In genomic region chr3:84646331-84646845, GRCm38 (mm10) we compare ENCODE assay signal across 16 mouse cellular contexts. TPM values are rescaled to one million over a fixed set of nuclear protein-coding genes. Genes with fewer than 3 reads are reported as not detected.
DNase-seq lines count a peak whose midpoint lies in the region; ATAC-seq and TF ChIP-seq lines count a peak whose summit lies in the region.
"Had no signal": no experiment of that assay in that cellular context is flagged by ENCODE, and none has a peak within 500 bp of the region (broad histone marks: within the 10 kb centered on the region; RNA-seq: fewer than 3 reads in every experiment).

No protein-coding gene starts in this region.

- ATAC-seq in liver, embryonic 11.5 days (replicated peaks; ENCODE audit: low FRiP score), result no peak
- no peak for ATAC-seq in stomach, embryonic 15.5 days (ENCODE audit: insufficient read depth, low FRiP score, low read depth)
- no peak for ATAC-seq in heart, embryonic 11.5 days (replicated peaks; ENCODE audit: insufficient number of reproducible peaks, low FRiP score, low TSS enrichment)
- ATAC-seq: forebrain, postnatal 0 days had no signal

- peak; percentile 90 for DNase-seq in liver, adult 2 months (ENCODE audit: extremely low read depth, low read depth, low spot score)
- no peak for DNase-seq in liver, embryonic 11.5 days (ENCODE audit: low spot score)
- peak; percentile 35 for DNase-seq in Muller cell, postnatal 12 days (ENCODE audit: inconsistent ontology term)
- DNase-seq in adrenal gland, postnatal 14 days, result peak; percentile 71
- DNase-seq in forebrain, embryonic 10.5 days (ENCODE audit: extremely low spot score, low spot score), result no peak
- DNase-seq: forebrain, postnatal 0 days; heart, postnatal 14 days; retina, postnatal 1 day had no signal

- H3K4me3 ChIP-seq in liver, adult 2 months (ENCODE audit: insufficient read depth, low read depth, low read length), result no peak overlapping the region
- no peak overlapping the region for H3K4me3 ChIP-seq in liver, embryonic 11.5 days (ENCODE audit: low read depth, low read length)
- no peak overlapping the region for H3K4me3 ChIP-seq in stomach, embryonic 15.5 days (replicated peaks)
- H3K4me3 ChIP-seq in forebrain, embryonic 10.5 days, result no peak overlapping the region
- no peak overlapping the region for H3K4me3 ChIP-seq in heart, embryonic 11.5 days (ENCODE audit: low read depth, low read length)

- H3K36me3 ChIP-seq in liver, adult 2 months (ENCODE audit: control insufficient read depth, insufficient read depth, low read length), result no peaks in the 10 kb centered on the region
- H3K36me3 ChIP-seq in liver, embryonic 11.5 days (ENCODE audit: control insufficient read depth, insufficient read depth, low read length), result no peaks in the 10 kb centered on the region
- H3K36me3 ChIP-seq in stomach, embryonic 15.5 days, result no peaks in the 10 kb centered on the region
- no peaks in the 10 kb centered on the region for H3K36me3 ChIP-seq in forebrain, embryonic 10.5 days (replicated peaks)
- H3K36me3 ChIP-seq in heart, embryonic 11.5 days (ENCODE audit: control insufficient read depth, insufficient read depth, low read length), result no peaks in the 10 kb centered on the region
- H3K36me3 ChIP-seq: G1E had no signal

- no peak overlapping the region for H3K9ac ChIP-seq in liver, adult 2 months (ENCODE audit: low read depth, low read length)
- no peak overlapping the region for H3K9ac ChIP-seq in liver, embryonic 11.5 days (ENCODE audit: low read depth, low read length)
- no peak overlapping the region for H3K9ac ChIP-seq in stomach, embryonic 15.5 days
- no peak overlapping the region for H3K9ac ChIP-seq in heart, embryonic 11.5 days (ENCODE audit: low read depth, low read length)
- H3K9ac ChIP-seq: forebrain, postnatal 0 days; liver, embryonic 14.5 days had no signal

- TF ChIP-seq POLR2A in liver, adult 2 months (IDR thresholded peaks at IDR 0.05; ENCODE audit: extremely low read depth, insufficient read depth, low read length), result no peak

- TF ChIP-seq CTCF in liver, adult 2 months (IDR thresholded peaks at IDR 0.05; ENCODE audit: low read depth, low read length), result no peak

- 26% methylated on average over 8 of the region's 8 CpGs for WGBS in liver, adult 2 months
- 75% methylated on average over 8 of the region's 8 CpGs for WGBS in liver, embryonic 11.5 days
- WGBS in stomach, embryonic 15.5 days, result 78% methylated on average over 8 of the region's 8 CpGs
- WGBS in forebrain, embryonic 10.5 days, result 90% methylated on average over 8 of the region's 8 CpGs
- 81% methylated on average over 8 of the region's 8 CpGs for WGBS in heart, embryonic 11.5 days (ENCODE audit: insufficient replicate concordance)

- peaks cover 20% of the 10 kb centered on the region for H3K4me1 ChIP-seq in liver, adult 2 months (ENCODE audit: control insufficient read depth, insufficient read depth, low read length)
- no peaks in the 10 kb centered on the region for H3K4me1 ChIP-seq in liver, embryonic 11.5 days (replicated peaks; ENCODE audit: control insufficient read depth, insufficient read depth, low read length)
- no peaks in the 10 kb centered on the region for H3K4me1 ChIP-seq in stomach, embryonic 15.5 days
- H3K4me1 ChIP-seq in forebrain, embryonic 10.5 days, result peaks cover 7% of the 10 kb centered on the region
- H3K4me1 ChIP-seq in heart, embryonic 11.5 days (ENCODE audit: control insufficient read depth, insufficient read depth, low read length), result 0 out of 2 replicates have a peak, but pooled peaks cover 3% of the 10 kb centered on the region

- H3K79me2 ChIP-seq in liver, adult 2 months (ENCODE audit: control insufficient read depth, insufficient read depth, low read length), result no peaks in the 10 kb centered on the region

- H3K27me3 ChIP-seq in liver, adult 2 months (ENCODE audit: control insufficient read depth, insufficient read depth, low read length), result no peaks in the 10 kb centered on the region
- no peaks in the 10 kb centered on the region for H3K27me3 ChIP-seq in liver, embryonic 11.5 days (replicated peaks; ENCODE audit: control insufficient read depth, insufficient read depth, low read length)
- H3K27me3 ChIP-seq in stomach, embryonic 15.5 days (replicated peaks), result no peaks in the 10 kb centered on the region
- H3K27me3 ChIP-seq in forebrain, embryonic 10.5 days (ENCODE audit: poor library complexity, severe bottlenecking), result no peaks in the 10 kb centered on the region
- no peaks in the 10 kb centered on the region for H3K27me3 ChIP-seq in heart, embryonic 11.5 days (ENCODE audit: control insufficient read depth, insufficient read depth, low read length)

- no peak overlapping the region for H3K4me2 ChIP-seq in liver, embryonic 11.5 days
- H3K4me2 ChIP-seq in stomach, embryonic 15.5 days, result no peak overlapping the region
- H3K4me2 ChIP-seq in heart, embryonic 11.5 days, result no peak overlapping the region

- H3K27ac ChIP-seq in liver, adult 2 months (replicated peaks; ENCODE audit: insufficient read depth, low read depth, low read length), result peak overlapping the region; percentile 60
- no peak overlapping the region for H3K27ac ChIP-seq in liver, embryonic 11.5 days (ENCODE audit: low read depth, low read length)
- H3K27ac ChIP-seq in stomach, embryonic 15.5 days, result peak overlapping the region; percentile 76
- H3K27ac ChIP-seq in forebrain, embryonic 10.5 days, result no peak overlapping the region
- no peak overlapping the region for H3K27ac ChIP-seq in heart, embryonic 11.5 days (ENCODE audit: low read depth, low read length)
- H3K27ac ChIP-seq: liver, embryonic 14.5 days had no signal

- no peaks in the 10 kb centered on the region for H3K9me3 ChIP-seq in liver, embryonic 11.5 days (ENCODE audit: control insufficient read depth, low read length)
- no peaks in the 10 kb centered on the region for H3K9me3 ChIP-seq in stomach, embryonic 15.5 days
- peaks cover 3% of the 10 kb centered on the region; the same call in 1 of the 2 replicates for H3K9me3 ChIP-seq in forebrain, embryonic 10.5 days
- no peaks in the 10 kb centered on the region for H3K9me3 ChIP-seq in heart, embryonic 11.5 days (replicated peaks; ENCODE audit: control insufficient read depth, low read length)

RNA-seq across cellular contexts. Expression of gene Tmem154, which starts 19.6 kb away (rescaled TPM):
- total RNA-seq in liver, adult 2 months (2014; rRNA removed), result 0.09 and 0.94 TPM in 2 replicates
- polyA plus RNA-seq in liver, adult 2 months (2012; rRNA removed), result 0.09 and 0.17 TPM in 2 replicates
- 0.60 and 0.89 TPM in 2 replicates for polyA plus RNA-seq in liver, embryonic 11.5 days (2014; fragmentation: Nextera tagmentation; extraction: Ambion mirVana)
- 4.0 and 4.6 TPM in 2 replicates for total RNA-seq in adrenal gland, postnatal 14 days (2021)
- polyA plus RNA-seq in stomach, embryonic 15.5 days (2015; fragmentation: Nextera tagmentation; extraction: Ambion mirVana), result 4.5 and 7.6 TPM in 2 replicates
- polyA plus RNA-seq in forebrain, embryonic 10.5 days (2016; fragmentation: Nextera tagmentation; extraction: Ambion mirVana), result 0.18 and 0.27 TPM in 2 replicates
- polyA plus RNA-seq in heart, embryonic 11.5 days (2014; fragmentation: Nextera tagmentation; extraction: Ambion mirVana), result 0.44 and 0.49 TPM in 2 replicates
- total RNA-seq: midbrain, postnatal 0 days had no signal

RNA-seq across cellular contexts. Expression of gene Tigd4, which starts 53.0 kb away (rescaled TPM):
- not detected in 2 replicates for total RNA-seq in liver, adult 2 months (2014; rRNA removed)
- polyA plus RNA-seq in liver, adult 2 months (2012; rRNA removed), result not detected in 2 replicates
- not detected in 2 replicates for polyA plus RNA-seq in liver, embryonic 11.5 days (2014; fragmentation: Nextera tagmentation; extraction: Ambion mirVana)
- total RNA-seq in adrenal gland, postnatal 14 days (2021), result 0.11 TPM in 1 of 2 replicates, not detected in the other
- 0.06 and 0.21 TPM in 2 replicates for polyA plus RNA-seq in stomach, embryonic 15.5 days (2015; fragmentation: Nextera tagmentation; extraction: Ambion mirVana)
- 0.06 TPM in 1 of 2 replicates, not detected in the other for polyA plus RNA-seq in forebrain, embryonic 10.5 days (2016; fragmentation: Nextera tagmentation; extraction: Ambion mirVana)
- polyA plus RNA-seq in heart, embryonic 11.5 days (2014; fragmentation: Nextera tagmentation; extraction: Ambion mirVana), result not detected in 2 replicates
- total RNA-seq: forebrain, postnatal 0 days; midbrain, postnatal 0 days had no signal
- polyA plus RNA-seq: forebrain, postnatal 0 days; G1E; gonadal fat pad, adult 2 months; liver, embryonic 14.5 days; midbrain, postnatal 0 days; neural tube, embryonic 14.5 days; thymus, postnatal 0 days had no signal

Comparison
In these comparisons a context has a peak if more than half of its experiments do, and no peak if none do; other contexts are left out.
1. DNase-seq: peak in liver, adult 2 months (single experiment), Muller cell, postnatal 12 days (single experiment) and adrenal gland, postnatal 14 days (single experiment); none in liver, embryonic 11.5 days (single experiment) and forebrain, embryonic 10.5 days (single experiment).
2. H3K27ac ChIP-seq: peak in liver, adult 2 months (single experiment) and stomach, embryonic 15.5 days (single experiment); none in liver, embryonic 11.5 days (single experiment), forebrain, embryonic 10.5 days (single experiment) and heart, embryonic 11.5 days (single experiment).